Mouse (Mus musculus) hindbrain, embryonic 15.5 days (tissue): ENCODE results near the gene Lsp1. TPM values are rescaled to one million over a fixed set of nuclear protein-coding genes. Genes with fewer than 3 reads are reported as not detected.

Source experiments
- ATAC-seq: fragments of 200-750 bp; cut with Nextera tagmentation; 2 replicates; pipeline ENCODE4 v1.8.0; 2017; ENCODE audit warnings: low read depth, moderate number of reproducible peaks, moderate TSS enrichment; ENCODE audit not compliant: low FRiP score
- H3K27ac ChIP-seq: fragments of 300-500 bp; sonication (generic); replicated peaks from 2 replicates; pipeline ENCODE4 v1.5.1; 2015; ENCODE audit warnings: mild to moderate bottlenecking, inconsistent platforms
- H3K27me3 ChIP-seq: fragments of 300-500 bp; sonication (generic); 2 replicates; pipeline ENCODE4 v1.6.1; 2015; ENCODE audit warnings: control low read depth, inconsistent platforms
- H3K36me3 ChIP-seq: fragments of 300-500 bp; sonication (generic); 2 replicates; pipeline ENCODE4 v1.6.1; 2015; ENCODE audit warnings: control low read depth, inconsistent platforms
- H3K4me1 ChIP-seq: fragments of 300-500 bp; sonication (generic); replicated peaks from 2 replicates; pipeline ENCODE4 v1.6.1; 2015; ENCODE audit warnings: control low read depth, inconsistent platforms
- H3K4me2 ChIP-seq: fragments of 300-500 bp; sonication (generic); 2 replicates; pipeline ENCODE4 v1.6.1; 2015; ENCODE audit warnings: moderate library complexity, mild to moderate bottlenecking, inconsistent platforms
- H3K4me3 ChIP-seq: fragments of 300-500 bp; sonication (generic); 2 replicates; pipeline ENCODE4 v1.5.1; 2015; ENCODE audit warnings: mild to moderate bottlenecking, inconsistent platforms
- H3K9ac ChIP-seq: fragments of 300-500 bp; sonication (generic); 2 replicates; pipeline ENCODE4 v1.6.1; 2015; ENCODE audit warnings: inconsistent platforms
- H3K9me3 ChIP-seq: fragments of 300-500 bp; sonication (generic); 2 replicates; pipeline ENCODE4 v1.6.1; 2016; ENCODE audit warnings: control low read depth, inconsistent platforms
- WGBS: fragments of 180-500 bp; shearing (Covaris S2); methylation state at CpG from one replicate; pipeline ENCODE4 v1.1.7; 2015; 5-methylcytosine and 5-hydroxymethylcytosine counted together
- polyA plus RNA-seq: library from polyadenylated mRNA; unstranded; fragments of >200 nt; fragmentation: Nextera tagmentation; extraction: Ambion mirVana; gene quantifications from 2 replicates; pipeline ENCODE4 v1.2.1, GENCODE M21; 2015

The Lsp1 gene
- polyA plus RNA-seq, 1 experiment from 2014 or later: 4.5 TPM

DNA sequence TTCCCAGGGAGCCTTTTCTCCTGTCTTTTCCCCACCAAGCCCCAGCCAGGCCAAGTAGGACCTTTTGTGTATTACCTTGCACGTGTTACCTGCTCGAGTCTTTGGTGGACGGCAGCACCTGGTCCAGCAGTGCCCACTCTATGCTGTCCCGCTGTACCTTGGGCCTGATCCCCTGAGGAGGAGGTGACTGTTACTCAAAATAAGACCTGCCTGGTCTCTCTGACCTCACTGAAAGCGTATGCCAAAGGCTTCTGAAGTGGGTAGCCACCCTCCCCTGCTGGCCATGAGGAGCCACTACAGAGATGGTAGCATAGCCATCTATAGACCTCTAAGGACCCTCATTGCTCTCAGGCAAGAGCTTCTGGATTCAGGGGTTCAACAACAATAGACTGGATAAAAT is 36.2 kb downstream of the Lsp1 start:
- Histone ChIP-seq H3K36me3 (no peaks in the 10 kb centered on the region), H3K9me3 (no peaks in the 10 kb centered on the region), H3K27me3 (no peaks in the 10 kb centered on the region), H3K27ac (no peak overlapping the region), H3K4me3 (no peak overlapping the region), H3K4me1 (no peaks in the 10 kb centered on the region), H3K4me2 (no peak overlapping the region), H3K9ac (no peak overlapping the region)
- no peak for ATAC-seq
- WGBS: 90% methylated on average over 5 of the region's 5 CpGs

DNA sequence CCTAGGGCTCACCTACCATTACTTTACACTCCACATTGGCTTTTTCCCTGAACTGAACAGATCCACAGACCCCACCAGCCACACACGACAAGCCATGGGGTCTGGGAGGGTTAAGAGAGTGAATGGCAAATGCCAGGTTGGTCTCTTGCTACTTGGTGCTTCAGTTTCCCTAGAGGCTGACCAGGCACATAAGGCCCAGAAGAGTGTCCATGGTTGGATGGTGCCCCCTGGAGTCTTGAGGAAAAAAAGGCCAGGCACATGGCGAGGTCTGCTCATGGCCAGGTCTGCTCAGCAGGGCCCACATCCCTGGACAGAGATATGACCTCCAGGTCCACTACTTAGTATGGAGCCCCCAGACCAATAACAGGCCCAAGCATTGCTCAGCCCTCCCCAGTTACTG is 37.2 kb downstream of the Lsp1 start:
- Histone ChIP-seq H3K27me3 (no peaks in the 10 kb centered on the region), H3K9ac (no peak overlapping the region), H3K27ac (no peak overlapping the region), H3K4me2 (no peak overlapping the region), H3K4me3 (no peak overlapping the region), H3K4me1 (no peaks in the 10 kb centered on the region), H3K9me3 (no peaks in the 10 kb centered on the region), H3K36me3 (no peaks in the 10 kb centered on the region)
- WGBS: 93% methylated on average over 2 of the region's 2 CpGs
- no peak for ATAC-seq

DNA sequence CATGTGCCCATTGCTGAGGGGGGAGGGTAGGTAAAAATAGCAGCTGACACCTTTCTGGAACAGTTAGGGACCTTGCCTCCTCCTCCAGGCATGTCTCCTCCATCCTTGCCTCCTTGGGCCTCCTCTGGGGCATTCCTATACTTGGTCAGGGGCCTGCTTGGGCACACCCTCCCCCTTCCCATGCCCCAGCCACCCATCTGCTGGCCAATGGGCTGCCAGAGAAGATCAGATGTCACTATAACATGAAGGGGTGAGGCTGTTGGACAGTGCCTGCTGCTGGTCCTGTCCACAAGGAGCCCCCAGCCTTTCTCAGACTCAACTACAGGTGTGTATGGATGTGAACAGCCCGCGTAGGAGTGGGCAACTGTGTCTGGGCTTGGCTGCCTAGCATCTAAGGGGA is 38.0 kb downstream of the Lsp1 start, which contains the start of gene Tnnt3:
Gene Tnnt3 (plus strand): TSS at position 262 of the 400 bp plus-strand sequence.
- Histone ChIP-seq H3K4me2 (no peak within 1 kb of the TSS), H3K9ac (no peak within 1 kb of the TSS), H3K4me1 (no peaks in the 10 kb centered on the region), H3K27me3 (no peaks in the 10 kb centered on the region), H3K4me3 (no peak within 1 kb of the TSS), H3K27ac (no peak within 1 kb of the TSS), H3K9me3 (no peaks in the 10 kb centered on the region), H3K36me3 (no peaks in the 10 kb centered on the region)
- 79% methylated on average over 2 of the region's 2 CpGs for WGBS
- ATAC-seq: no peak

DNA sequence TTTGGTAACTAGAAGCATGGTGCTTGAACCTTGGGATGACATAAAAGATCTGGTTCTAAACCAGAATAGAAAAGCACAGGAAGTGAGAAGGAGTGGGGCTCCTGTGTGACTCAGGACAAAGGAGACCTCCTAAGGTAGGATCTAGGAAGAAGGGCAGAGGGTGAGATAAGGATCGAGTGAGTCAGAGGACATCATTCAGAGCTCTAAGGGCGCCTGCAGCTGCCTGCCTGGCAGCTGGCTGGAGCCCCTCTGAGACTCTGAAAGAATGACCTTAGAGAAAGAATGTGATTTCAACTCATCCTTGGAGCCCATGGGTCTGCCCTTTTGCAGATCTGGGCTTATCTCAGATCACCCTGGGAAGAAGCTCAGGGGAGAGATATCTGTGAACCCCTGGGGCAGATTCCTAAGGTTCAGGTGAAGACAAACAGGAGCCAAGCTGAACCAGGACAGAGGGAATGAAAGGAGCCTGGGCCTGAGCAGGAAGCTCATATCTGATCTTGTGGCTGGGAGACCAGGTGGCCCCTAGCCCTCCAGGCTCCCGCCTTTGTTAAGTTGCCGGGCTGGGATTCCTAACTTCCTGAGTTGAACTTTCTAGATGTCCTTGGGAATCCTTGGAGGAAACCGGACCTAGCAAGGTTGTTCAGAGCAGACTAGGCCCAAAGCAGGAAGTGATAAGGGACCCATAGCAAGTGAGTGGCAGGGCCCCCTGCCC is 38.6 kb downstream of the Lsp1 start:
- WGBS: 69% methylated on average over 5 of the region's 5 CpGs
- no peaks in the 10 kb centered on the region for H3K27me3 ChIP-seq

DNA sequence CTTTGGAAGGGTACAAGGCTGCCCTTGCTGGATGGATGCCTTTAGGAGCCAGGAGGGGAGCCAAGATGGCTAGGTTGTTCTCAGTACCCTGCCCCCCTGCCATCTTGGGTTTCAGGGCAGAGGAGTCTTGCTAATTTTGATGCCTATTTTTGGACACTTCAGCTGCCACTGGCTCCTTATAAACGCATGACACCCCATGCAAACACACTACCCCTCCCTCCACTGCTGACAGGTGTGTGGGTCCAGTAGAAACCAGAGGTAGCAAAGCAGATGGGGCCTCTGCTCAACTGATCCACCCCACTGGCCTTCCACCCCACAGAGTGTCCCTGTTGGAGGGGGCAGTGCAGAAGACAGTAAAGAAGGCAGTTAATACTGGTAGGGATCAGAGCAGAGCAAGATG is 39.4 kb downstream of the Lsp1 start:
- H3K27ac ChIP-seq: no peak overlapping the region
- H3K27me3 ChIP-seq: no peaks in the 10 kb centered on the region
- H3K4me2 ChIP-seq: no peak overlapping the region
- no peaks in the 10 kb centered on the region for H3K9me3 ChIP-seq
- no peaks in the 10 kb centered on the region for H3K4me1 ChIP-seq
- no peak overlapping the region for H3K4me3 ChIP-seq
- H3K36me3 ChIP-seq: no peaks in the 10 kb centered on the region
- no peak for ATAC-seq
- WGBS: 80% methylated on average over 1 of the region's 1 CpGs
- H3K9ac ChIP-seq: no peak overlapping the region

More for the DNA sequence above, 38.6 kb downstream of the Lsp1 start:
- Histone ChIP-seq H3K4me2 (no peak overlapping the region), H3K9ac (no peak overlapping the region), H3K9me3 (no peaks in the 10 kb centered on the region), H3K27ac (no peak overlapping the region), H3K4me1 (no peaks in the 10 kb centered on the region), H3K36me3 (no peaks in the 10 kb centered on the region), H3K4me3 (no peak overlapping the region)
- no peak for ATAC-seq

DNA sequence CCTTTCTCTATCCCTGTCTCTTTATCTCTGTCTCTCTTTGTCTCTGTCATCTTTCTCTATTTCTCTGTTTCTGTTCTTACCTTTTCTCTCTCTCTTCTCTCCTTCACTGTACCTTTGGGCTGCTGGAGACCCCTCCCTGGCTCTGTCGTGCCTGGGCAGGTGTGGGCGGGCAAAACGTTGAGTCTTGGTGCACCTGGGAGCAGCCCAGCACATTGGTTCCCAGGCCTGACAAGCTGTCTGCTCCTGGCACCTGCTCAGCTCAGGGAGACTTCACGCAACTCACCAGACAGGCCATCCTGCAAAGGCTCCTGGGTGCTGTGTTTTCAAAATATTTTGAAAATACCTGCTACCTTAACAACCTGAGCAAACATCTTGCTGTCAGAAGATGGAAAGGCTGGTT is 42.6 kb downstream of the Lsp1 start:
- ATAC-seq: no peak
- WGBS: 89% methylated on average over 4 of the region's 4 CpGs
- H3K27me3 ChIP-seq: no peaks in the 10 kb centered on the region

DNA sequence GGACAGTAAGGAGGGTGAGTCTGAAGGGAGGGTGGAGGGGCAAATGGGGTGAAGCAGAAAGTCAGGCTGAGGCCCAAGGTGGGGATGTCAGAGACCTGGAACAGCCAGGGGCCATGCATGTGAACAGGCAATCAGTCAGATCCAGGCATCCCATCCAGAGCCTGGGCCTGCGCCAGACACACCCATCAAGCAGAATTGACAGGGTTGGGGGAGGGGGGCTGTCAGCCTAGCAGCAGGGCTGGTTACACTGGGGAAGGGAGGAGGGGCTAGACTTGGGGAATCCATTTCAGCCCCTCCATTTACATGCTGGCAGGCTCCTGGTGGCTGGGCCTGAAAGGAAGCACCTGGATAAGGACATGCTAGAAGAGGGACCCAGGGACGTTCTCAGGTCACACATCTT is 45.3 kb downstream of the Lsp1 start:
- peaks cover 26% of the 10 kb centered on the region for H3K4me1 ChIP-seq
- H3K9ac ChIP-seq: no peak overlapping the region
- H3K4me2 ChIP-seq: no peak overlapping the region
- no peaks in the 10 kb centered on the region for H3K36me3 ChIP-seq
- no peak for ATAC-seq
- WGBS: 20% methylated on average over 2 of the region's 2 CpGs
- no peak overlapping the region for H3K4me3 ChIP-seq
- H3K9me3 ChIP-seq: no peaks in the 10 kb centered on the region
- no peaks in the 10 kb centered on the region for H3K27me3 ChIP-seq
- no peak overlapping the region for H3K27ac ChIP-seq

More for the DNA sequence above, 42.6 kb downstream of the Lsp1 start:
- Histone ChIP-seq H3K4me2 (no peak overlapping the region), H3K9me3 (no peaks in the 10 kb centered on the region), H3K9ac (no peak overlapping the region), H3K4me1 (peaks cover 15% of the 10 kb centered on the region), H3K36me3 (no peaks in the 10 kb centered on the region), H3K27ac (no peak overlapping the region), H3K4me3 (no peak overlapping the region)

DNA sequence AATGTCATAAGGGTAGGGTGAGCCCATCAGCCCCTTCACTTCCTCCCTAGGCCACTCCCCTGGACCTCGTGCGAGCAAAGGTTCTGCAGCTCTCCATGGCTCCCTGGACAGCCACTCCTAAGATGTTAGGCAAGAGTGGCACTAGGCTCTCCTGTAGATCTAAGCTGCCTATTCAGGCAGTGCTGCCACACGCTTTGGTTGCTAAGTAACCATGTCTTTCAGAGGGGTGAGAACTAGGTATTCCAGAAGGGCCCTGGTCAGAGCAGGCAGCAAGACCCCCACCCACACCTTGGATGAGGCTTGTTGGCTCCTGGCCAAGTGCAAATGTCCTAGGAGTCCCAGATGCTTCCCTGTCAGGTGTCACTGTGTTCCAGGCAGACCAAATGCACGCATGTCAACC is 45.9 kb downstream of the Lsp1 start:
- H3K4me1 ChIP-seq: peaks cover 26% of the 10 kb centered on the region
- H3K27ac ChIP-seq: no peak overlapping the region
- H3K9me3 ChIP-seq: no peaks in the 10 kb centered on the region
- H3K4me3 ChIP-seq: no peak overlapping the region
- ATAC-seq: peak; percentile 27; the same call in 1 of the 2 replicates
- no peak overlapping the region for H3K4me2 ChIP-seq
- WGBS: 13% methylated on average over 4 of the region's 4 CpGs
- no peak overlapping the region for H3K9ac ChIP-seq
- H3K36me3 ChIP-seq: no peaks in the 10 kb centered on the region
- no peaks in the 10 kb centered on the region for H3K27me3 ChIP-seq

DNA sequence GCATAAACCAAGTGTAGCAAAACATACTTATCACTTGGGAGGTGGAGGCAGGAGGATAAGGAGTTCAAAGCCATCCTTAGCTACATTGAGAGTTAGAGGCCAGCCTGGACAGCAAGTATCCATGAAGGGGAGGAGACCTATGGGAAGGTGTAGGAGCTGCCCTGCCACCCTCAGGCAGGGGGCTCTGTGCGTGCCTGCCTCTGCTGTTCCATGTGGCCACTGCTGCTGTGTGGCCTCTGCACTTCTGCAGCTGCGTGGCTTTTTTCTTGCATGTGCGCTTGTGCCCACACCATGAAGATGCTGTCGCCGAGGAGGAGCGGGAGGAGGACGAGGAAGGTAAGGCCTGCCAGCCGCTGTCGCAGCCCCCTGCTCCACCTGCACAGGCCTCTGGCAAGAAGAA is 46.8 kb downstream of the Lsp1 start:
- peaks cover 26% of the 10 kb centered on the region for H3K4me1 ChIP-seq
- no peaks in the 10 kb centered on the region for H3K9me3 ChIP-seq
- no peak overlapping the region for H3K4me2 ChIP-seq
- no peaks in the 10 kb centered on the region for H3K27me3 ChIP-seq
- H3K36me3 ChIP-seq: no peaks in the 10 kb centered on the region
- no peak overlapping the region for H3K9ac ChIP-seq
- 93% methylated on average over 9 of the region's 9 CpGs for WGBS
- no peak overlapping the region for H3K27ac ChIP-seq
- no peak for ATAC-seq
- H3K4me3 ChIP-seq: no peak overlapping the region

DNA sequence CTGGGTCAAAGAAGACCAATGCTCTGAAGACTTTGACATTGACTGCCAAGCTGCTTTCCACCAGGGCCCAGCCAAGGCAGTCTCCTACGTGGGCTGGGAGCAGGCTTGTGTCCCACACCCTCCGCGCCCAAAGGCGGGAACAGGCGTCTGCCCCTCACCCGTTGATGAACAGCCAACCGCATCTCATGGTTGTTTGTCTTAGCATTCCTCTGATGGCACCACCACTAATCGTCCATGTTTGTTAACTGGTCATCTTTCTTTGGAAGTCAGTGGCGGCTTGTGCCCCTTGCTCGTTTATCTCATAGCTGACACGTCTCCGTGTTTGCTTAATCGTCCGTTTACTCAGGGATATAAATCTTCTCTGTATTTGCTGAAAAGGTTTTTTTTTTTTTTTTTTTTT is 48.9 kb downstream of the Lsp1 start:
- no peak for ATAC-seq

DNA sequence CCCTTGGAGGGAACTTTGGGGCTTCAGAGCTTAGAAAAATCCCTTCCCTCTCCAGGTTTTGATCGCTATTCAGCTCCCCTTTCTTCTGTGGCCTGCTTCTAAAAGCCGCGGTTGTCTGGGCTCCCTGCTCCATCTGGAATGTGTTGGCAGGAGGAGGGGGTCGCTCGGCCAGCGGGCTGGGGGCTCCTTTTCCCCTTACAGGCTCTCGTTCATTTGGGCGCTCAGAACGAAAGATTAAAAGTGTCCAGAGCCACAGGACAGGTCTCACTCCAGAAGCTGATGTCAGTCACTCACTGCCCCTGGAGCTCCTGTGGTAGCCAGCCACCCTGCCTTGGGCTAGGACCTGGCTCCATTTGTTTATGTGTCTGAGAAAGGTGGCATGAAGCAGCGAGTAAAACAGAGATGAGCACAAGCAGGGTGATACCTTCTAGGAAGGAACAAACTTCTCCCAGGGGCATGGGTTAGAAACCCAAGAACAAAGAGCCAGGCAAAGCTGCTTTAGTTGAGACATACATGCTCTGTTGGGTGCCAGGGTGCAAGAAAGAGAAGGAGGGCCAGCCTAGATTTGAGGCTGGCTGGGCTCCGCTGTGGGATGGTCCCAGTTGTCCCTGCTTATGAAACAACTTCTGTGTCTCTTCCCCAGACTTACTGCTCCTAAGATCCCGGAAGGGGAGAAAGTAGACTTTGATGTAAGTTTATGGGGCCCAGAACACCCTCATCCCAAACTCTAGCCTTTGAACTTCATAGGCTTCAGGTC is 49.6 kb downstream of the Lsp1 start:
- Histone ChIP-seq H3K4me1 (peaks cover 26% of the 10 kb centered on the region), H3K9ac (no peak overlapping the region), H3K27ac (peak overlapping the region; percentile 72), H3K4me3 (no peak overlapping the region), H3K27me3 (no peaks in the 10 kb centered on the region), H3K9me3 (no peaks in the 10 kb centered on the region), H3K36me3 (no peaks in the 10 kb centered on the region), H3K4me2 (no peak overlapping the region)
- 0 out of 2 replicates have a peak, but pooled peaks have one; percentile 43 for ATAC-seq
- 11% methylated on average over 12 of the region's 12 CpGs for WGBS

More for the DNA sequence above, 48.9 kb downstream of the Lsp1 start:
- Histone ChIP-seq H3K27me3 (no peaks in the 10 kb centered on the region), H3K36me3 (no peaks in the 10 kb centered on the region), H3K4me2 (no peak overlapping the region), H3K9me3 (no peaks in the 10 kb centered on the region), H3K27ac (peak overlapping the region; percentile 73), H3K4me3 (no peak overlapping the region), H3K9ac (no peak overlapping the region), H3K4me1 (peaks cover 26% of the 10 kb centered on the region)
- WGBS: 19% methylated on average over 14 of the region's 14 CpGs

DNA sequence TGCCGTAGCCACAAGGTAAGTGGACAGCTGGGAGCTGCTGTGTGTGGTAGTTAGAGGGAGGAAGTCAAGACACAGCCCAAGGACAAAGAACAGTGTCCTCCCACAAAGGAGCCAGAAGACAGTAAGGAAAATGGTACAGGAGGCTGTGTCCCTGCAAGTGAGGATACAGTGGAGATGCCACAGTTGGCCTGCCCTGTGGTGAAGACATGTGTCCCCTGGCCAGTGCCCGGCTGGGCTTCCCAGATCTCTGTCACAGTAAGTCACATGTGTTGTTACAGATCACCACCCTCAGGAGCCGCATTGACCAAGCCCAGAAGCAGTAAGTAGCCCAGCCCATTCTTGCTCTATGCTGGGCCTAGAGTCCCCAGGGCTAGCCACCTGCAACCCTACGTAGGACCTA is 53.4 kb downstream of the Lsp1 start:
- WGBS: 87% methylated on average over 4 of the region's 4 CpGs
- H3K4me2 ChIP-seq: no peak overlapping the region
- no peak for ATAC-seq

More for the DNA sequence above, 53.4 kb downstream of the Lsp1 start:
- peaks cover 27% of the 10 kb centered on the region for H3K4me1 ChIP-seq
- no peak overlapping the region for H3K4me3 ChIP-seq
- no peaks in the 10 kb centered on the region for H3K36me3 ChIP-seq
- no peak overlapping the region for H3K9ac ChIP-seq
- H3K27me3 ChIP-seq: no peaks in the 10 kb centered on the region
- H3K9me3 ChIP-seq: no peaks in the 10 kb centered on the region
- H3K27ac ChIP-seq: no peak overlapping the region
